Mouse (Mus musculus): ENCODE data around the gene Hoxa10.

DNA sequence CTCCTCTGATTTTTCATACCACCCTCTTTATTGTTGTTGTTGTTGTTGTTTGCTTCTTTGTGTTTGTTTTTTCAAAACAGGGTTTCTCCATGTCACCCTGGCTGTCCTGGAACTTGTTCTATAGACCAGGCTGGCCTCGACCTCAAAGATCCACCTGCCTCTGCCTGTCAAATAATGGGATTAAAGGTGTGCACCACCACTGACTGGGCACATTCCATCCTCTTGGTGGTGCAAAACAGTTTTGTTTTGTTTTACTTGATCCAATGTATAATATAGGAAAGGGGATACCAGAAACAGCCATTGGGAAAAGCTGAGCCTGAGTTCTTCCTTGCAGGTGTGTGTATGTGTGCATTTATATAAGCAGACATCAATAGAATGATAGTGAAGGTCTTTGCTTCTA is 54.2 kb downstream of the Hoxa10 start:
- TF ChIP-seq CTCF (IDR thresholded peaks at IDR 0.05; ENCODE audit: low read depth, low read length) (no peak), POLR2A (IDR thresholded peaks at IDR 0.05; ENCODE audit: borderline replicate concordance, low read depth, low read length) (no peak)

Measured in bone marrow macrophage, adult 2 months (primary cell).